Mouse (Mus musculus) cortical plate, adult 2 months (tissue): ENCODE measurements around the gene Hephl1. TPM values are rescaled to one million over a fixed set of nuclear protein-coding genes. Genes with fewer than 3 reads are reported as not detected.

Source experiments
- H3K27ac ChIP-seq: fragments of 200-500 bp; 2 replicates; pipeline ENCODE4 v1.5.1; 2012; ENCODE audit warnings: low read length, control low read depth, inconsistent platforms; ENCODE audit not compliant: insufficient read depth
- H3K4me1 ChIP-seq: fragments of 200-500 bp; 2 replicates; pipeline ENCODE4 v1.6.1; 2011; ENCODE audit warnings: low read length; ENCODE audit not compliant: control insufficient read depth, insufficient read depth
- H3K4me3 ChIP-seq: fragments of 200-500 bp; 2 replicates; pipeline ENCODE4 v1.5.1; 2011; ENCODE audit warnings: mild to moderate bottlenecking, low read length, control low read depth; ENCODE audit not compliant: insufficient read depth
- CTCF ChIP-seq: fragments of 200-500 bp; IDR thresholded peaks from 2 replicates; pipeline ENCODE4 v1.5.1; 2011; ENCODE audit warnings: mild to moderate bottlenecking, control low read depth, low read length; ENCODE audit not compliant: insufficient read depth; ENCODE audit errors: extremely low read depth
- POLR2A ChIP-seq: fragments of 200-500 bp; IDR thresholded peaks from 2 replicates; pipeline ENCODE4 v1.6.1; 2011; ENCODE audit warnings: mild to moderate bottlenecking, low read length, control low read depth; ENCODE audit not compliant: insufficient read depth; ENCODE audit errors: extremely low read depth
- polyA plus RNA-seq: library from polyadenylated mRNA; depleted of rRNA; stranded (reverse); fragments of >200 nt; gene quantifications from 2 replicates; pipeline ENCODE4 v1.2.3, GENCODE M21; 2012; rRNA removed

Gene Hephl1
- polyA plus RNA-seq, 1 experiment = not detected

GRCm38 (mm10) chr9:15004298-15004685 is 107.6 kb downstream of the Hephl1 start:
- Histone ChIP-seq H3K4me1 (peaks cover 2% of the 10 kb centered on the region; the same call in 1 of the 2 replicates), H3K4me3 (no peak overlapping the region), H3K27ac (no peak overlapping the region)
- TF ChIP-seq CTCF (no peak), POLR2A (no peak)

DNA sequence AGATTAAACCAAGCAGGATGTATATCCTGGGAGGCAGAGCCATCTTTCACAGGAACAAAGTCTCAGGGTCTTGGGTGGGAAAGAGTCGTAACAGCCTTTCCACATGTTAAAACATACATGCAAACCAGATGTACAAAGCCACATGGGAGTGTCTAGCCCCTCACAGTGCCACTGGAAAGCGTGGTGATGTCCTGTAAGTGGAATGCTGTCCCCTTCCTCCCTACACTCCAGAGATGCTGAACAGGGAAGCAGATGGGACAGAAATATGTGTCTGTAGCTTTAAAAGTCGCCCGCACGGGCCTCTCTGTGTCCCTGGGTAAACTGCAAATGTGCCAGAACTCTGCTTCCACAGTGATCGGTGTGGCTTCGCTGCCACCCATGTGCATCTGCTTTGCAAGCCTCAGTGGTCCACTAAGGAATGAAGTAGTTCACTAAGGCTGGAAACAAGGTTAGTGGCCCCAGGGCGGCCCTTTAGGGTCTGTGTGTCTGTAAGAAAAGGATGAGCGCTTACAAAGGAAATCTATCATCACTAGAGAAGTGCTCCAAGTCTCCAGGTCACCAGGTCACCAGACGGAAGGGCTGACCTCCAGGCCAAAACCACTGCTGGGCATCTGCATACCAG is 108.1 kb downstream of the Hephl1 start:
- Histone ChIP-seq H3K27ac (no peak overlapping the region), H3K4me1 (peaks cover 2% of the 10 kb centered on the region; the same call in 1 of the 2 replicates), H3K4me3 (no peak overlapping the region)
- TF ChIP-seq CTCF = no peak
- no peak for TF ChIP-seq POLR2A

- TF ChIP-seq CTCF = no peak
- TF ChIP-seq POLR2A = no peak
- Histone ChIP-seq H3K4me3 (no peak overlapping the region), H3K4me1 (peaks cover 5% of the 10 kb centered on the region), H3K27ac (no peak overlapping the region)
Measured at GRCm38 (mm10) chr9:15002995-15003613, 108.8 kb downstream of the Hephl1 start.

Other genes with a start within 250 kb of the Hephl1 start
- gene Izumo1r, start 208.2 kb downstream of the Hephl1 start, polyA plus RNA-seq = not detected in 2 replicates
- gene Panx1, start 66.6 kb downstream of the Hephl1 start, polyA plus RNA-seq = 26.8 and 27.6 TPM in 2 replicates
- 18.7 and 18.9 TPM in 2 replicates for gene Vstm5, start 126.9 kb upstream of the Hephl1 start, polyA plus RNA-seq
- gene Med17, start 167.8 kb upstream of the Hephl1 start, polyA plus RNA-seq = 38.0 and 41.9 TPM in 2 replicates
- 28.2 and 32.0 TPM in 2 replicates for gene Taf1d, start 194.1 kb upstream of the Hephl1 start, polyA plus RNA-seq
- 28.9 and 30.6 TPM in 2 replicates for gene 4931406C07Rik, start 194.3 kb upstream of the Hephl1 start, polyA plus RNA-seq
- 19.9 and 21.0 TPM in 2 replicates for gene Cep295, start 245.7 kb upstream of the Hephl1 start, polyA plus RNA-seq